Mouse (Mus musculus) ES-Bruce4 (cell line): ENCODE measurements around the gene Gm20870. TPM values are rescaled to one million over a fixed set of nuclear protein-coding genes. Genes with fewer than 3 reads are reported as not detected.
"Not testable (repeated sequence)": the region's sequence is repeated elsewhere in the genome, so short reads cannot be mapped to it uniquely, and the experiment has no call there.

Experiments
- H3K27ac ChIP-seq: 2 replicates; pipeline ENCODE4 v1.5.1; 2012; ENCODE audit warnings: low read length, inconsistent platforms; ENCODE audit not compliant: insufficient read depth
- H3K27me3 ChIP-seq: 2 replicates; pipeline ENCODE4 v1.6.1; 2012; ENCODE audit warnings: mild to moderate bottlenecking, low read length, inconsistent platforms; ENCODE audit not compliant: control insufficient read depth, poor library complexity, insufficient read depth, severe bottlenecking
- H3K36me3 ChIP-seq: 2 replicates; pipeline ENCODE4 v1.6.1; 2012; ENCODE audit warnings: inconsistent platforms, mild to moderate bottlenecking, low read length, moderate library complexity; ENCODE audit not compliant: control insufficient read depth, poor library complexity, insufficient read depth, severe bottlenecking
- H3K4me1 ChIP-seq: one replicate; pipeline ENCODE4 v1.8.1; 2011; ENCODE audit warnings: low read length; ENCODE audit not compliant: control insufficient read depth, insufficient read depth
- H3K4me3 ChIP-seq: 2 replicates; pipeline ENCODE4 v1.5.1; 2011; ENCODE audit warnings: low read depth, mild to moderate bottlenecking, low read length
- H3K9ac ChIP-seq: 2 replicates; pipeline ENCODE4 v1.6.1; 2012; ENCODE audit warnings: low read depth, mild to moderate bottlenecking, inconsistent platforms; ENCODE audit not compliant: poor library complexity, severe bottlenecking
- H3K9me3 ChIP-seq: replicated peaks from 2 replicates; pipeline ENCODE4 v1.6.1; 2012; ENCODE audit warnings: mild to moderate bottlenecking, low read length, inconsistent platforms; ENCODE audit not compliant: control insufficient read depth, poor library complexity, insufficient read depth, severe bottlenecking
- polyA plus RNA-seq: library from polyadenylated mRNA; stranded (reverse); fragments of >200 nt; gene quantifications from 2 replicates; pipeline ENCODE4 v1.2.4, GENCODE M21; 2011; ENCODE audit warnings: low read depth; ENCODE audit not compliant: missing spikeins, insufficient read depth, insufficient read length

Gene Gm20870
- polyA plus RNA-seq = not detected in 2 replicates

DNA sequence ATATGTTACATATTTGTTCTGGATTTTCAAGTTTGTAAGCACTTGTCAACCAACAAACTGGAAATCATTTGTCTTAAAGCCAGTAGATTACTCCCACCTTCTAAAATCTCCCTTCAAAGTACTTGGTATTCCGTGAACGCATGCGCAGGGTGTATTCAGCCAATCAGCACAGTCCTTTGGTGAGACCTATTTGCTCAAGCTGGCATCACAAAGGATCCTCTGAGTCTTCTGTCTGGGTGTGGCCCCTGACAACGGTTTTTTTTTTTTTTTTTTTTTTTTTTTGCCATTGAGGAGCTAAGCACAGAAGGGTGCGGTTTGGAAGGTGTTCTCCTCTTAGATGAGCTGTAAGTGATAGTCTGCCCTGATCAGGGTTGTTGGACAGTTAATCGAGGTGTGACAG lies at the start of gene Gm20870:
Gene Gm20870, plus strand, starts transcription at position 301 of the 400 bp plus-strand sequence.
- not testable (repeated sequence) for H3K9me3 ChIP-seq, H3K27me3 ChIP-seq, H3K9ac ChIP-seq, H3K36me3 ChIP-seq, H3K27ac ChIP-seq, H3K4me1 ChIP-seq, H3K4me3 ChIP-seq

Other genes starting within 250 kb of the Gm20870 start
- gene Gm20869, start 222.6 kb upstream of the Gm20870 start, polyA plus RNA-seq = not detected in 2 replicates